Mouse (Mus musculus): ENCODE results near the gene Mars. TPM values are rescaled to one million over a fixed set of nuclear protein-coding genes. Genes with fewer than 3 reads are reported as not detected.
A peak's percentile ranks its signal among the peaks of the same experiment; 100 is the strongest.

Gene Mars
- polyA plus RNA-seq, 1 experiment from 2014 or later = 99.1 TPM

GRCm38 (mm10) chr10:127327461-127328145, 16.0 kb upstream of the Mars start:
- Histone ChIP-seq H3K9ac (ENCODE audit: low read depth, low read length) (no peak overlapping the region), H3K27me3 (ENCODE audit: insufficient read depth, low read length) (peaks cover 22% of the 10 kb centered on the region; the same call in 1 of the 2 replicates), H3K36me3 (ENCODE audit: insufficient read depth, low read length) (no peaks in the 10 kb centered on the region), H3K27ac (no peak overlapping the region), H3K9me3 (replicated peaks; ENCODE audit: low read length) (no peaks in the 10 kb centered on the region), H3K4me2 (ENCODE audit: low read length) (no peak overlapping the region), H3K4me3 (replicated peaks; ENCODE audit: low read depth, low read length) (no peak overlapping the region), H3K4me1 (replicated peaks; ENCODE audit: insufficient read depth, low read length) (peaks cover 10% of the 10 kb centered on the region)
- DNase-seq (ENCODE audit: low spot score) (no peak), ATAC-seq (replicated peaks; ENCODE audit: low FRiP score, low read depth) (no peak)
- WGBS = 51% methylated on average over 18 of the region's 18 CpGs
- no peak for TF ChIP-seq CTCF (IDR thresholded peaks at IDR 0.05; ENCODE audit: low read depth)

GRCm38 (mm10) chr10:127326828-127327227, 15.2 kb upstream of the Mars start:
- Histone ChIP-seq H3K27me3 (ENCODE audit: insufficient read depth, low read length) (peaks cover 22% of the 10 kb centered on the region; the same call in 1 of the 2 replicates), H3K4me2 (ENCODE audit: low read length) (peak overlapping the region; percentile 89), H3K4me1 (replicated peaks; ENCODE audit: insufficient read depth, low read length) (peaks cover 10% of the 10 kb centered on the region), H3K9ac (ENCODE audit: low read depth, low read length) (peak overlapping the region; percentile 52), H3K9me3 (replicated peaks; ENCODE audit: low read length) (no peaks in the 10 kb centered on the region), H3K36me3 (ENCODE audit: insufficient read depth, low read length) (no peaks in the 10 kb centered on the region), H3K4me3 (replicated peaks; ENCODE audit: low read depth, low read length) (peak overlapping the region; percentile 41), H3K27ac (no peak overlapping the region)
- no peak for DNase-seq (ENCODE audit: low spot score)
- 9% methylated on average over 29 of the region's 29 CpGs for WGBS
- no peak for TF ChIP-seq CTCF (IDR thresholded peaks at IDR 0.05; ENCODE audit: low read depth)
- ATAC-seq (replicated peaks; ENCODE audit: low FRiP score, low read depth) = 0 out of 2 replicates have a peak, but pooled peaks have one; percentile 11

- H3K4me1 ChIP-seq (replicated peaks; ENCODE audit: insufficient read depth, low read length) = peaks cover 10% of the 10 kb centered on the region
- H3K27ac ChIP-seq = no peak overlapping the region
- no peaks in the 10 kb centered on the region for H3K9me3 ChIP-seq (replicated peaks; ENCODE audit: low read length)
- H3K4me3 ChIP-seq (replicated peaks; ENCODE audit: low read depth, low read length) = peak overlapping the region; percentile 41
- peaks cover 22% of the 10 kb centered on the region; the same call in 1 of the 2 replicates for H3K27me3 ChIP-seq (ENCODE audit: insufficient read depth, low read length)
- peak overlapping the region; percentile 89 for H3K4me2 ChIP-seq (ENCODE audit: low read length)
- WGBS = 1% methylated on average over 54 of the region's 54 CpGs
- no peak for TF ChIP-seq CTCF (IDR thresholded peaks at IDR 0.05; ENCODE audit: low read depth)
- ATAC-seq (replicated peaks; ENCODE audit: low FRiP score, low read depth) (peak; percentile 33), DNase-seq (ENCODE audit: low spot score) (no peak)
- no peaks in the 10 kb centered on the region for H3K36me3 ChIP-seq (ENCODE audit: insufficient read depth, low read length)
- H3K9ac ChIP-seq (ENCODE audit: low read depth, low read length) = peak overlapping the region; percentile 52
Observed at GRCm38 (mm10) chr10:127326017-127326801, 14.6 kb upstream of the Mars start.

GRCm38 (mm10) chr10:127325454-127326016, 13.9 kb upstream of the Mars start:
- WGBS = 34% methylated on average over 14 of the region's 14 CpGs
- no peak for TF ChIP-seq CTCF (IDR thresholded peaks at IDR 0.05; ENCODE audit: low read depth)
- DNase-seq (ENCODE audit: low spot score) (no peak), ATAC-seq (replicated peaks; ENCODE audit: low FRiP score, low read depth) (no peak)
- peak overlapping the region; percentile 52 for H3K9ac ChIP-seq (ENCODE audit: low read depth, low read length)
- H3K9me3 ChIP-seq (replicated peaks; ENCODE audit: low read length) = no peaks in the 10 kb centered on the region
- peak overlapping the region; percentile 89; the same call in 1 of the 2 replicates for H3K4me2 ChIP-seq (ENCODE audit: low read length)
- H3K27ac ChIP-seq = no peak overlapping the region
- H3K36me3 ChIP-seq (ENCODE audit: insufficient read depth, low read length) = no peaks in the 10 kb centered on the region
- H3K4me3 ChIP-seq (replicated peaks; ENCODE audit: low read depth, low read length) = peak overlapping the region; percentile 41; the same call in 1 of the 2 replicates
- peaks cover 22% of the 10 kb centered on the region; the same call in 1 of the 2 replicates for H3K27me3 ChIP-seq (ENCODE audit: insufficient read depth, low read length)
- H3K4me1 ChIP-seq (replicated peaks; ENCODE audit: insufficient read depth, low read length) = peaks cover 10% of the 10 kb centered on the region

- H3K36me3 ChIP-seq (ENCODE audit: insufficient read depth, low read length) = no peaks in the 10 kb centered on the region
- peaks cover 22% of the 10 kb centered on the region; the same call in 1 of the 2 replicates for H3K27me3 ChIP-seq (ENCODE audit: insufficient read depth, low read length)
- peaks cover 10% of the 10 kb centered on the region for H3K4me1 ChIP-seq (replicated peaks; ENCODE audit: insufficient read depth, low read length)
- no peaks in the 10 kb centered on the region for H3K9me3 ChIP-seq (replicated peaks; ENCODE audit: low read length)
- no peak overlapping the region; the same call in 1 of the 2 replicates for H3K4me2 ChIP-seq (ENCODE audit: low read length)
- peak; percentile 63 for TF ChIP-seq CTCF (IDR thresholded peaks at IDR 0.05; ENCODE audit: low read depth)
- DNase-seq (ENCODE audit: low spot score) (peak; percentile 79), ATAC-seq (replicated peaks; ENCODE audit: low FRiP score, low read depth) (no peak)
- no peak overlapping the region for H3K4me3 ChIP-seq (replicated peaks; ENCODE audit: low read depth, low read length)
- H3K9ac ChIP-seq (ENCODE audit: low read depth, low read length) = no peak overlapping the region
- no peak overlapping the region for H3K27ac ChIP-seq
- WGBS = 8% methylated on average over 7 of the region's 7 CpGs
Observed at GRCm38 (mm10) chr10:127324495-127324894, 12.9 kb upstream of the Mars start.
